Mouse (Mus musculus): ENCODE data around the gene Wdr95. TPM values are rescaled to one million over a fixed set of nuclear protein-coding genes. Genes with fewer than 3 reads are reported as not detected.
A peak's percentile ranks its signal among the peaks of the same experiment; 100 is the strongest.
"Not testable (repeated sequence)": the region's sequence is repeated elsewhere in the genome, so short reads cannot be mapped to it uniquely, and the experiment has no call there.

The Wdr95 gene
- total RNA-seq, 2 experiments from 2014 or later = 0.14 TPM; not detected in 1

DNA sequence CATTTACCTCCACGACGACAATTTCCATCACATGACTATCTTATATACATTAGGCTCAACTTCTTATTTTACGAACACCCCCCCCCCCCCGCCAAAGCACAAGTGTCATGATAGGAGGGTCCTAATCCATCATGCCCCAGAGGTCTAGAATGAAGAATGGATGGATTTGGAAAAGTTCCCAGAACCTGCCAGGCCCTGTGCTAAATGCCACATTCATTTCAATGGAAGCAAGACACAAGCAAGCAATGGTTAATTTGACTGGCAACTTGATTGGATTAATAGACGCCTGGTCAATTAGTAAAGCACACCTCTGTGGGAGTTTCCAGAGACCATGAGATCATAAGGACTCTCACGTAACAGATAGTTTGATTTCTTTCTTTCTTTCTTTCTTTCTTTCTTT, 11.4 kb upstream of the Wdr95 start:
- no peak for DNase-seq

GRCm38 (mm10) chr5:149520806-149521205, 7.7 kb upstream of the Wdr95 start:
- no peak for DNase-seq

- DNase-seq = no peak
These were observed 4.6 kb upstream of the Wdr95 start for GRCm38 (mm10) chr5:149523856-149524241.

GRCm38 (mm10) chr5:149524242-149524858, 4.1 kb upstream of the Wdr95 start:
- peak; percentile 89 for DNase-seq

DNA sequence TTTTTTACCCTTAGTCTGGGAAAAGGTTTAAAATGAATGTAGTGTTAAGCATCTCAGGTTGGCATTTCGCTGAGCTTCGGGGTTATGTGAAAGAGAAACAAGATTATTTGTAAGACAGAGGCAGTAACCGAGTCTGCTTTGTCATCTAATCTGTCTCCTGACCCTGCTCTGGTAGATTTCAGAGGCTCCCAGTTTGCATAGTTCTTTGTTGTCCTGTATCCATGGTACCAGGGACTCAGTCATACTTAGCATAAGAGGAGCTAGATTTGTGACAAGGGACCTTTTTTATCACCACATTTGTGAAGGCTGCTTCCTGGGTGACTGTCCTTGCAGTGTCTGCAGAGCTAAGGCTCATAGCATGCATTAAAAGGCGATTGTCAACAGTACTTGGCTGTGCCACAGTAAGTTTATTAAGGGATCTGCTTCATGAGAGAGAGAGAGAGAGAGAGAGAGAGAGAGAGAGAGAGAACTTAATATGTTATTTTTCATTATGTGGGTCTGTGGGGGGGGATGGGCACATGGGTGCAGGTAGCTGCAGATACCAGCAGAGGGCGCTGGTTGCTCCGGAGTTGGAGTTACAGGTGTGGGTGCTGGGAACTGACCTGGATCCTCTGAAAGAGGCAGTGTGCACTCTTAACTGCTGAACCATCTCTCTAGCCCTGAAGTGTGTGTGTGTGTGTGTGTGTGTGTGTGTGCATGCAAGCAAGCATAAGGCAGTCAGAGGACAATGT, 3.3 kb upstream of the Wdr95 start:
- no peak for DNase-seq

- DNase-seq = peak; percentile 60
These were observed 2.0 kb upstream of the Wdr95 start for GRCm38 (mm10) chr5:149526467-149526951.

GRCm38 (mm10) chr5:149527292-149527691, 1.2 kb upstream of the Wdr95 start:
- not testable (repeated sequence) for DNase-seq

DNA sequence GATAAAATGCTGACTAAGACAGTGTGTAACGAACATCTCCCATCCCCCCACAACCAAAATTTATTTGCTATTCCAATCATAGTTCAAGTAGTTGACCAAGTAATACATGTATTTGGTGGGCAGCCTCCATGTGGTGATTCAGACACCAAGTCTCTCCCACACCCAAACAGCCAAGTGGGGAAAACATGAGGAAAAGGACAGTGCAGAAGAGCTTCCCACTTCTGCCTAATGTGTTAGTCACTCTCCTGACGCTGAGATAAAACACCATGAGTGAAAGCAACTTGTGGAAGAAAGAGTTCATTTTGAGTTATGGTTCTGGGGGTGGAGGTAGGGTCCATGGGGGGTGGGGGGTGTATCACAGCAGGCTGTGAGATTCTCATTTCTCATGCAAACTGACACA, 5.4 kb downstream of the Wdr95 start:
- no peak for DNase-seq

DNA sequence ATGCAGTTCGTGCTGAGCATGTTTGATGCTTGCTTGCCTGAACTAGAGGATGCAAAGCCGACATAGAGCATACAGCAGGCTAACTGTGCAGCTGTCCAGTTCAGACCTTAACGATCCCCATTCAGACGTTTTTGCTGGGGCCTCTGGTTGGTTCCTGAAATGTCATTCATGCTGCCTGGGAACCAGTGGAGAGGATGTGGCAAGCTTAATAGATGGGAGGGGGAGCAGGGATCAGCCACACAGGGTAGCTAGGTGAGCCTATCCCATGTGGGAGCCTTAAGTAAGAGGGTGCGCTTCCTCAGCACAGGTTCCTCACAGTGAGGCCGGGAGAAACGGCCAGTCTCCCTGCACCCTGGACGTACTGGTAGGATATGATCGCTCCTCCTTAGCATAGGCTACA, 7.5 kb downstream of the Wdr95 start:
- DNase-seq = no peak

GRCm38 (mm10) chr5:149537796-149538511, 9.5 kb downstream of the Wdr95 start:
- DNase-seq = no peak

- peak; percentile 41 for DNase-seq
These were observed 10.1 kb downstream of the Wdr95 start for GRCm38 (mm10) chr5:149538531-149538930.

GRCm38 (mm10) chr5:149539051-149539450, 10.6 kb downstream of the Wdr95 start:
- no peak for DNase-seq

DNA sequence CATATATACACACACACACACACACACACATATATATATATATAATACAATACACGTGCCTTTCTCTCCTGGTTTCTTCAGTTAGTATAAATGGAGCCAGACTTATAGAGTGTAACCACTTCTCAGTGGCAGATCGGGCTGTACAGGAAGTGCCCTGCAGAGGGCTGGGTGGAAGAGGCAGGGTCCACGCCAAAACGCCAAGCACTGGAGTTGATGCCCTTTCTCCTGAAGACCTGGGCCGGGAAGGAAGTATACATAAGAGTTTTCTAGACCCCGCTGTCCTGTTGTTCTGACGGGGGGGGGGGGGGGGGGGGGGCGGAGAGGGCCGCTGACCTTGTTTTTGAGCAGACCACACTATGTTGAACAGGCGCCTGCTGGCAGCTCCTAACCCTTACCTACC, 22.7 kb downstream of the Wdr95 start:
- DNase-seq = no peak

- no peak for DNase-seq
These were observed 24.3 kb downstream of the Wdr95 start for GRCm38 (mm10) chr5:149552742-149553141.

- DNase-seq = no peak
These were observed 24.9 kb downstream of the Wdr95 start for GRCm38 (mm10) chr5:149553373-149553772.

DNA sequence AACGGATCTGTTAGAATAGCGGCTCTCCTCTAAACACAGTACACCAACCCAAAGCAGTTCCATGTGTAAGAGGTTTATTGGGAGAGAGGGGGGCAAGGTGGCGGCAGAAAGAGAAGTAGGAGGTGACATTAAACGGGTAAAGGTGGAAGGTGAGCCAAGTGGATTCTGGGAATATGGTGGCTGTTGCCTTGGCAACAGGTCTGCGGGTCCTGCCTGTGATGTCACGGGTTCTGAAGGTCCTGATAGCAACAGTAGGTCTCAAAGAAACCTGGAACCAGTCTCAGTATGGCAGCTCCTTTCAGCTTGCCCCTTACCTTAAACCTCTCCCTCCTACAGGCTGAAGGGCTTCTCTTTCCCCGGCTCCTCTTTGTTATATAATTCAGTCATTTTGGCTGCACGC, 25.9 kb downstream of the Wdr95 start:
- DNase-seq = no peak

DNA sequence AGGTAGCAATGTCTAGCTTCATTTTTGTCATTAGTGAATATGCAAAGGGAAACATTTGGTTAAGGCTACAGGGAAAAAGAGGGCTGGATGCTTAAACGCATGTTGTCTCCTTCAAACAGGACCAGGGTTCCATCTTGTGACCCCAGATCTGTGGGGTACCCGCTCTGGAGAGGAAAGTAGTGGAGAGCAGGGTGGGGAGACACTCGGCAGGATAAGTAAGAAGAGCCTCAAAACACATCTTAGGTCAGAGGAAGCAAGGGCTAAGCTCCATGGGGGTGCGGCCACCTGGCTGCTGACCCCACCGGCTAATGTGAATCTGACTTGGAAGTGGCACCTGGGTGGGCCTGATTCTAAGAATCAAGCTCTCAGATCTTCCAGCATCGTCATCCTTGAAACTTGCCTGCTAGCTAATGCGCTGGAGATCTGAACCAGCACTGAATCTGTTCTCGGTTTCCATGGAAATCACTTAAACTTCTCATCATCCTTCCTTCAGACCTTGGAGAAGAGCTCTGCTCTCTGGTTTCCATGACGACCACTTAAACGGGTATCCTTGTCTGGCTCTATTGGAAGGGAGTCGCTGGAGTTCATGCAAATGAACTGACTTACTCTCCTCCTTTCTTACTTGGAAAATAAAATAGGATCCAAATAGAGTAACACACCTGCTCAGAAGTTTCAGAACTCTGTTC, 32.6 kb downstream of the Wdr95 start:
- no peak for DNase-seq

GRCm38 (mm10) chr5:149566026-149566425, 37.5 kb downstream of the Wdr95 start:
- no peak for DNase-seq

- DNase-seq = peak; percentile 37
These were observed 38.5 kb downstream of the Wdr95 start for GRCm38 (mm10) chr5:149566957-149567356.

DNA sequence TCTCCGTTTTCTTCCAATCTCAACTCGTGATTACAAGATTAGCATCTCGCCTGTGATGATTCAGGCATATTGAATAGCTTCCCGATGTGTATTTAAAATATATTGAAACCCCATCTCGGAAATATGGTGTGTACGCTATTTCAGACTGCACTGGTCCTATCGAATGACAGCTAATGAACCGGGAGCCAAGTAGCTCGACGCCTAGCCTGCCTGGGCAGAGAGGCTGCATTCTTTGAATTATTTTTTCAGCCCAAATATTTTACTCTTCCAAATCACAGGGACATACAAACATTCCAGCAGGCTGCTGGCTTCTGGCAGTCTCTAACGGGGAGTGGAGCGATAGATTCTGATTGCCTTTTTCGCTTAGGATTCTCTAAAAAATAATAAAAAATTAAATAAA, 40.5 kb downstream of the Wdr95 start:
- DNase-seq = no peak

DNA sequence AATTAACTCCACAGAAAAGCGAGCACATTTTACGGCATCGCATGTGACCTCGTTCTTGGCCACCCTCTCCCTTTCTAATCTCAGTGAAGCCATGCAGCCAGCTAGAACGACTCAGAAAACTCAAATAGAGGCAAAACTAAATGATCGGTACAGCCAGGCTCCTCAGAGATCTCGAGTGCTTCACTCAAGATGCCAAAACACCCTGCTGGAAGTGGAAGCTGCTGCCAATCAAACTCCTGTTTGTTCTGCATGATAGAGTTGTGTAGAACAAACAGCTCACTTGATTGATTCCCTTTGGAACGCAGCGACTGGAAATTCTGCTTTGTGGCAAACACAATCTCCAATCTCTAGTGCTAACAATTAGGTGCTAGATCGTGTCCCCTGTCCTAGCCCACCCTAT, 48.5 kb downstream of the Wdr95 start:
- no peak for DNase-seq

DNA sequence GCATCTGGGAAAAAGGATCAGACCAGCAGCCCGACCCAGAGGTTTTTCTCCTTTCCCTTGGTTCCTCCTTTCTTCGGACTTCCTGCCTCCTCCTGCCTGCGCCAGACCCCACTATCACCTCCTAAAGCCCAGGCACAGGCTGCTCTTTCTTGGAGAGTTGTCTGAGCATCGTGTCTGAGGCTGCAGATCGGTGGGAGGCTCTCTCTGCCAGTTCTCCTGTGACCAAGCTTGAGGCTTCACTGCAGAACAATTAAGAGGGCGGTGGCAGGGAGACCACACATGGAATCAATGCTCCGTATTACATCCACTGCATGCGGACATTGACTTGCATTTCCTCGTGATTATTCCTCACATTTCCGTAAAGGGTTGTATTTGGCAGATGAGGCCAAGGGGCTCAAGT, 49.0 kb downstream of the Wdr95 start:
- no peak for DNase-seq

All from heart, postnatal 4 days (tissue).